Mouse (Mus musculus): ENCODE measurements around the gene Morc4.

Morc4 gene

DNA sequence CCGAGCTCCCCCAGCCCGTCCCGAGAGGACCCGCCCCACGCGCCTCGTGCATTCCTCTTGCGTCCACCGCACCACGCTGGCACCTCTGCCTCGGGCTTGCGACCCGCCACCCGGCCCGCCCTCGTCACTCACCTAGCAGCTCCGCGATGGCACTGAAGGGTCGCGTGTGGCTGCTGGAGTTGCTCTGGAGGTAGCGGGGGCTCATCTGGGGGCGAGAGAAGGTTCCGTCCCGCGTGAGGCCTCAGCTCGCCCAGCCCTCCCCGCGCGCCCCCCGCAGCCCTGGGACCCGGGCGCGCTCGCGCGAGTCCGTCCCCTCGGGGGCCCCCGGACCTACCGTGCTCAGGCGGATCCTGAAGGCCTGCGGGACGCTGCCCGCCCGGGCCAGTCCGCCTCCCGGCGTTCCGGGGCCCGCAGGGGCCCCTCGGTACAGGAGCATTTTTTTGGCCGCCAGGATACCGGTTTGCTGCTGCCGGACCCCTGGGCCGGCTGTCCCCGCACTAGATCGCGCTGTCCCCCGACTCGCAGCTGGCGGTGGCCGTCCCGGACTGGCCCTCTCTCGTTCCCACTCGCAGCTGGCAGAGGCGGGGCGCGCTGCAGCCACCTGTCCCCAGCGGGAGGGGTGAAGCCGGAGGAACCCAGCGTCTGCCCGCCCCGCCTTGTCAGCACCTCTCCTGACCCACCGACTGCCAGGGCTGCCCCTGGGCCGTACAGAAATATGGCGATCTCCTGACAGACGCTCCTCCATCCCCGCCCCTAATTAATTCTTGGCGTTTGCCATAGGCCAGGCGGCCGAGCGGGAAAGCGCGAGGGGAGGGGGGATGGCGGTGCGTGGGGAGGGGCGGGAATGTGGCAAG, at the start of gene Morc4:
Morc4 (minus strand) TSS at position 740 of the 854 bp plus-strand sequence.
- DNase-seq (ENCODE audit: low spot score in 2 of 2): peak; percentile 49 to 60

DNA sequence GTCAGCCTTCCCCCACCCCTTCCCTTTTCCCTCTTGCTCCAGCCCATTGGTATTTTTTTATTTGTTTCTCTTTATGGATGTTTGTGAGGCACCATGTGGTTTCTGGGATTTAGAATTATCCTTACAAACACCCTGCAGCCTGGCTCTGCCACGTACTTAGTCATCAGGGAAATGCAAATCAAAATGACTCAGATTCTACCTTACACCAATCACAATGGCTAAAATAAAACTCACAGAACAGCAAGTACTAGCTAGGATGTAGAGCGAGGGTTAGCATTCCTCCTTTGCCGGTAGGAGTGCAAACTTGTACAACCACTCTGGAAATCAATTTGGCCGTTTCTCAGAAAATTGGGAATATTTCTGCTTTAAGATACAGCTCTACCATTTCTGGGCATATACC, 49.1 kb upstream of the Morc4 start:
- DNase-seq (ENCODE audit: low spot score in 2 of 2): no peak

DNA sequence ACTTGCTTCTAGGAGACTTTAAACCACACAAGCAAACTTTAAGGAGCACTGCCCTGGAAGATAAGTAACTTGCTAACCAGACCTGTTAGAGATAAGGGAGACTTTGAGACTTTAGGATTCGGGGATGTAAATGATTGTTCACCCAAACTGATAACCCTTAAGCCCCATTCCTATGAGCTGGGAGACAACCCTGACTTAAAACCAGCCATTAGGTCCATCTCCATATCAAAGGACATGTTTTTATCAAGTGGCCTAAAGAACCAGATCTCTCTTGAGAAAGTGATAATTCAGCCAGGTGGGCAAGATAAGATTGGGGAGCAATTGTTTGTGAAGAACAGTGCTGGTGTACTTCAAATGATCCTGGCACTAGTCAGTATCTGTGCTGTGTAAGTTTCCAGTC, 19.9 kb upstream of the Morc4 start:
- no peak for DNase-seq (ENCODE audit: low spot score in 2 of 2)

DNA sequence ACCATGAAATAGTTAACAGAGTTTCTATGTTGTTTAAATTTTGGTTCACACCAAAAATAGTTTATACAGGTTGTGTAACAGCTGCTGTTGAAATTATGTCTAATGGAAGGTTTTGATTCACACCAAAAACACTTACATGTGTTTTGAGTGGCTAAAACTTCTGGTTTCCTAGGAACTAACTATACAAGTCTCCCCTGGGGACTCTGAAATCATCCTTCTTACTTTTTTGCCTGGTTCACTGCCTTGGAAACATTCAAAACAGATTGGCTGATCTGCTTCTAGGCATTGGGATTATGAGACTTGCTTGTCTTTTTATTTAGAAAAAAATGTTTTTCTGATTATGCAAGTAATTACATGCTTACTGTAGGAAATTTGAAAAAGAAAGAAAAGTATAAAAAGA, 11.7 kb upstream of the Morc4 start:
- no peak for DNase-seq (ENCODE audit: low spot score in 2 of 2)

DNA sequence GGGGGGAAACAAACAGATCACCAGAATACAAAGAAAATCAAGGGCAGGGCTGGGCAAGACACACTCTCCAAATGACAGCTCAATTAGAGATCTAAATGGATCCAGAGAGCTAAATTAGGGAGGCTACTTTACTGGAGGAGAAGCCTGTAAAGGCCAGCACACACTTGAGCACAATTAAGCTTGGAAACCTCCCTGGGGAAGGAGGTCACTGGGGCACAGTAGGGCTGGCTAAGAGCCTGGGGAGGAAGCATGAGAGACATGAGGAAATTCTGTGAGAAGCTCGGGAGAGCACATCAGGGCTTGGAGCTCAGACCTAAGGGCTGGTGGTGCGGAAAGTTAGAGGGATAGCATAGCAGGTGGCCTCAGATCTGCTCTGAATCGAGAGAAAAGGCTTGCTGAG, 6.5 kb upstream of the Morc4 start:
- no peak for DNase-seq (ENCODE audit: low spot score in 2 of 2)

DNA sequence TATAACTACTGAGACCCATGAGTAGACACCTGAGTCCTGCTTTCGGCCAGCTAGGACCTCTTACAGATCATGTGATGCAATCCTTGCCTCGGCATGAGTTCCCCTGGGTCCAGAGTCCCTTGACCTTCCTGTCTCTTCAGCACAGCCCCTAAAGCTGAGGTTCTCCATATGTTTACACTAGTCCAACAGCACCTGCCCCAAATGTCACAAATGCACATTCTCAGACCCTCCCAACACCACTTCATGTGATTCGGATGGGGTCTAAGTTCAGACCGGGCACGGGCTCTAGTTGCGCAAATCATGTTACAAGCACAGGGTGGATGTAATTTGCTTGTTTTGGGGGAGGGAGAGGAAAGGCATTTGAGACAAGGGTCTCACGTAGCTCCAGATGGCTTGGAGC, 5.6 kb upstream of the Morc4 start:
- no peak for DNase-seq (ENCODE audit: low spot score in 2 of 2)

DNA sequence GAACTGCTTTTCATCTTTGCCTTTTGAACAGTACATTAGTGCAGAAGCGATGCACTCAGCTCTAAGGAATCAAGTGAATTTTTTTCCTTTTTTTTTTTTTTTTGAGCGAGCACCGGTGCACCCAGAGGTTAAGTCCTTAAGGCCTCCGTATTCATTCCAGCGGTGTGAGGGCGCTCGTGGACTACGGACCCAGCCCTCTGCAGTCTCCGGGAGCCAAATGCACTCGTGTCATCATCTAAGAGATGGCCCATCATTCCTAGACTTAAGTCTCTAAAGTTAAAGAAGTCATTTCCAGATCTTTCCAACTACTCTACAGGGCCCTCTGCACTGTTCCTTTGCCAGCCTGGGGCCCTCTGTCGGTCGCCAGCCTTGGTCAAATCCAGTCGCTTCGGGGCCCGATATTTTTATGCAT, 1.2 kb downstream of the Morc4 start:
- peak; percentile 19 to 22 for DNase-seq (ENCODE audit: low spot score in 2 of 2)

DNA sequence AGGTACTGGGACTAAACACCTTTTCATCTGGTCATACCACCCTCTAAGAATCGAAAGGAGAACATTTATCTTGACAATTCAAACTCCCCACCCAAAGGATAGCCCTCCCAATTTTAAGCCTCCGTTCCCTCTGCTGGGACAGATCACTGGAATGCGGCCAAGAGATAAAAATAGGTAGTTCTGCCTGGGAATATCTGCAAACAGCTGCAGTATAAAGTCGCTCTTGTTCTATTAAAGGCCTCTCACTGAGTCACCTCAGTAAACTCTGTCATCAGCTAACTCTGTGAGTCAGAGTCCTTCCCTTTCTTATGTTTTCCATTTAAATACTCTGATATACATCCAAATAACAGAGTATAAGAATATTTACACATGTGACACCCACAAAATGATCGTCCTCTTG, 12.1 kb downstream of the Morc4 start:
- no peak for DNase-seq (ENCODE audit: low spot score in 2 of 2)

DNA sequence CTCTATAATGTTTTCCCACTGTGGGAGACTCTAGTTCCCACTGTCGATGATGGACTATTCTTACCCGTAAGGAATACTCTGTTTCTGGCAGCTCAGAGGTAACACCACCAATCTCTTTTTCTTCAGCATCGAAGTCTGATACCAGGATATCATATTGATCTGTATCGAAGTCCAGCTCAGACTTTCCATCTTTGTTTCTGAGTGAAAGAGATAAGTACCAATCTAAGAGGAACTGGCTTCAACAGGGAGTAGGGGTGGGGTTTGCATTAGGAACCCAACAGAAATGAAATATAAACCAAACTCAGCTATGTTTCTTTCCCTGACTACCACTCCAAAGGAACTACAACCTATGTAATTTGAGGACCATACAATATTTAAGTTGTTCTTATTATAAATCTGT, 16.7 kb downstream of the Morc4 start:
- no peak for DNase-seq (ENCODE audit: low spot score in 2 of 2)

DNA sequence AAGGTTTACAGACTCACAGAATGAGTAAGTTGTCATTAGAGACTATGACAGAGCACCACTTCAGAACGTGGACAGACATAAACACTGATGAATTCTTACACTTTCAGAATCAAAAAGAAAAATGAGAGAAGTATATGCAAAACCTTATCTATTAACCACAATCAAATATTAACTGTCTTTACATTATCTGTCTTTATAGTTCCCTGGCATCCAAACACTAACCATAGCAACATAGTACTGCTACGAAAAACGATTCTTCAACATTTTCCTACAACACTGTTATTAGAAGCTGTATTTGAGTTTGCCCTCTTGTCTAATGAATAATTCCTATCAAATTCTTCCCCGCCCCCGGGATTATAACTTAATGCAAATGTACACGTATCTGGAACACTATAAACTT, 30.4 kb downstream of the Morc4 start:
- DNase-seq (ENCODE audit: low spot score in 2 of 2): no peak

DNA sequence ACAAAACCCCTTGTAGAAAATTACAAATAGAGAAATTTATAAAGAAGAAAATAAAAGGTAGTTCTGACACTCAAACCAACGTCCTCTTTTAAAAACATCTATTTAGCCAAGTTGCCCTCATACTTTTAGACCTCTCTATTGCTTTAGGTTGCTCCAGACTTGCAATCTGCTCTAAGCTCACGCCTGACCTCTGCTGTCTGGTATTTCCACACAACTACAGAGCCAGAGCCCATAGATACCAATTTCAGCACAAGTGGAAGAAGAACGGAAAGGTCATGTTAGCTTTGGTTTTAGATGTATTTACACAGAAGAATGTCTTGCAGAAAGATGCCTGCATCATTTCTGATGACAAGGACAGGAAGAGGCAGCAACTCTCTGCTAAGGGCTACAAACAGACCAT, 32.4 kb downstream of the Morc4 start:
- DNase-seq (ENCODE audit: low spot score in 2 of 2): no peak

DNA sequence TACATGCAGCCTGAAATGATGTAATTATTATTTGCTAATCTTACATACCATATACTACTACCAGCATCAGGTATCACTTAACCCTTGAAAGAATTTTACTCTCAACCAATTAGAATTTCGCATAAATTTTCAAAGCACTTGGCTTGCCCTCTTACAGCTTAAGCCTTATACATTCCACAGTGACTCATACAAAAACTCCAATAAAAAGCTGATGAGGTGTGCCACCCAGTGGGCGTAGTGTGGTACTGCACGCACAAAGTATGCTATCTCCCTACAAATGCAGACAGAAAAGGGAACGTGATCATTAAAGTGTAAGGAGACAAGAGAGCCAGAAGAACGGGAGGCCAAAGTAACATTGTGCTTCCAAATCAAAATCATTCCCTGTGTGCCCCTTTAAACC, 39.0 kb downstream of the Morc4 start:
- peak; percentile 57 to 64 for DNase-seq (ENCODE audit: low spot score in 2 of 2)

DNA sequence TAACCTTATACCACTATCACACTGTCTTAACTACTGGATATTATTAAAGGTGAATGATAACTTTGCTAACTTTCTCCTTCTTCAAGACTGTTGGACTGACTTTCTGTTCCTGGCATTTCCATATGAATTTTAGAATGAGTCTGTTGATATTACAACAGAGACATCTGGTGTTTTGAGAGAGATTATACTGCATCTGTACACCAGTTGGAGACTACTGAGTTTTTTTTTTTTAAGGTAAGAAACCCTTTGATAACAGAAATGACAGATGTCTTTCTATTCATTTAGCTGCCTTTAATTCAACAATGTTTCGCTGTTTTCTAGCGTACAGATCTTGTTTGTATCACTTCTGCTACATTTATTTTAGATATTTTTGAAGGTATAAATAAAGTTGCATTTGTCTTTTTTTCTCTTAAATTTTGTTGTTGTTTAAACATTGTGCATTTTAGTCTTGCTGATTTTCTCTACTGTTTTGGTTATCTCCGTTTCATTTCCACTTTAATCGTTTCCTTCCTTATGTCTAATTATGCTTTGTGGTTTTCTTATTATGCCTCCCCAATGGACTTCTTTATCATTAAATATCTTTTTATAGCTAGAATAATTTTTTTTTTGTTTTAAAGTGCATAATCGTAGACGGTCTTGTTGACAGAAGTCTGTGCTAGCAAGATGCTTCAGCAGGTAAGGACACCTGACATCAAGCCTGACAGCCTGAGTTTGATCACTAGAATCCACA, 42.9 kb downstream of the Morc4 start:
- no peak for DNase-seq (ENCODE audit: low spot score in 2 of 2)

DNA sequence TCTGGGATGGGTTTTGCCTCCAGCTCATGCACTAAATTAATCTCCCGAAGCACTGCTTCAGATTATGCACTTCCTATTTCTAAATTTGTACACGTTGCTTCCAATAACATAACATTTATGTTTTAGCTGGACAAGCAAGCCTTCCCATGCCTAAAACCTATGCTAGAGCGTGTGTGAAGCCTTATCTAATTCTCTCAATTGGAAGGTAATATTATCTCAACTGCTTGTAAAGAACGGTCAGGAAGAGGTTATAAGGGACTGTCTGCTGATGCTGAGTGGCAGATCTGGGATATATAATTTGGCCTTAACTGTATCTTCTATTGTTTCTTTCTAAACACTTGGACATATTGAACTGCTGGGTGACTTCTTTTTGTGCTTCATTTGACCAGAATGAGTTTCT, 44.6 kb downstream of the Morc4 start:
- DNase-seq (ENCODE audit: low spot score in 2 of 2): no peak

DNA sequence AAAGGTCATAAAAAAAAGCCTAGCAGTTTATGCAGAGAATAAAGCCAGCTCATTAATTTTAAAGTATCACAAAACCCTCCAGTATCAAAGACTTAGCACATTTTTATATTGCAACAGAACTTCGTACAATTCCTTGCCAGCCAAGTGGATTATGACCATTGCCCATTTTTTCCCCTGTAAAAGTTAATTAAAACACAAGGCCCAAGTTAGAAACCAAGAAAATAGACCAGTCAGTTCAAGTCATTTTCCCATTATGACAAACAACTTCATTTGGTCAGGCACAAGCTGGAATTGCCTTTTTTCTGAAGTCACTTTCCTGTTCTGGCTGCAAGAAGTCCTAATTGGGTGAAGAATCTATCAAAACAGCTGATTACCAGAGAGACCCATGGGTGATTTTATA, 46.1 kb downstream of the Morc4 start:
- no peak for DNase-seq (ENCODE audit: low spot score in 2 of 2)

DNA sequence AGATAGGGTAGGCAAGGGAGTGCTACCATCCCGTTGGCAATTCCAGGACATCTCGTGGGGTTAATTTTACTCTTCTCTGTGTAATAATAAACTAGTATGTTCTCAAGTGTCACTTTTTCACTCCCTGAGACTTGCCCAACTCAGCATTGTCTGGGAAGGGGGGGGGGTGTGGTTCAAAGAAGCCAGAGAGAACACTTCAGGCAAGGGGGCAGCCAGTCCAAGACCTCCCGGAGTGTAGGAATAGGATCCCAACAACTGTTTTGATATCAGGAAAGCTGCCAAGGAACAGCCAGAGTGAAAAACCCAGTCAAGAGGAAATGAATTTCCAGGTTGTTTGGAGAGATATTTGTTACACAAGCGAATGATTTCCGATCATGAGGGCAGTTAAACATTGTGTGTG, 56.3 kb downstream of the Morc4 start:
- DNase-seq (ENCODE audit: low spot score in 2 of 2): no peak

DNA sequence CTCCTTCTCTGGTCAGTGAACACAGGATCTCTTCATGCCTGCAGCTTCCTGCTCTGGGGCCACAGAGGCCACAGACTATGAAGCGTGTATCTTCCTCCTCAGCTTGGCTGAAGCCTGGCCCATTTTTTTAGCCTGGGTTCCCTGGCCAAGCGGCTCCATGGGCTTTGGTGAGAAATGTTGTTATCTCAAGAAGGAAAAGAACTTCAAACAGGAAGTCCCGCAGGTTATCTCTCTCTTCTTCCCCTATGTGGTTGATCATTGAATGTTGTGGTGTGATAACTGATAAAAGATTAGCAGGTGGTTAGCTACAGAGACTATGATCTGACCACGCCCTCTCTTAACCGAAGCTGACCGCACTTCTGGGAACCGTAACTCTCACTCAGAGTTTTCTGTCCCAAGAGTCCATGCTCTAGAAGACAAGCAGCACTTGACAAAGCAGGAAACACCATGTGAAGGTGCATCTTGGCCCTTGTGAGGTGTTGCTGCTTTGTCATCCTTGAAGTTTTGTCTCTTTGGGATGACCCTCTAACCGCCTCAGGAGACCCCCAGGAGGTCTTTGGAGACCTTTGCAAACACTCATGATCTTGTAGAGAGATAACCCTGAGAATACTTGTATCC, 57.4 kb downstream of the Morc4 start:
- DNase-seq (ENCODE audit: low spot score in 2 of 2): no peak

DNA sequence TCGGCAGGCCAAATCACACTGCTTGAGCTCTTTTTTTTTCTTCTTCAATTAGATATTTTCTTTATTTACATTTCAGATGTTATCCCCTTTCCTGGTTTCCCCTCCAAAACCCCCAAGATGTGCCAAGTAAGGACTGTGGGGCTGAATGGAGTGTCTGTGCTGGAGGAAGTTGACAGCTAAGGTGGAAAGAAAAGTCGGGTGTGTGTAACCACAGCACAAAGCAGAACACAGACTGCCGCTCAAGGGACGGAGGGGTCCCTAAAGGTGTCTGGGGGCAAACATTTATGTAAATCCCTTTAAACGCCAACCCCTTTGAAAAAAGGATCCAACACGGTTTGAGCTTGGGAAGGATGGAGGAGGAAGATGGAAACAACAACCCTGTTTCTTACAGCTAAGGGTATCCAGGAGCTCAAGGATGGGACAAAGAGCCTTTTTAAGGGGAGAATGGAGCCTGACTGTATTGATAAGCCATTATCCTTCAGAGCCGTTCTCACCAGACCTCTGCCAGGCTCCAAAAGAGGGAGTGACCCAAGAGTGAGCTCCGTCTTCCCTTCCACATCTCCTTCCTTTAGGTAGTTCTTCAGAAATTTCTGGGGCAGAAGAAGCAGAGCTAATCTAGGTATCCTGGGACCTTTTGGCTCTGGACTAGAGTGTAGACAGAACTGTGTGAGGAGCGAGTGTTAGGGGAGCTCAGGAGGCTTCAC, 58.0 kb downstream of the Morc4 start:
- no peak for DNase-seq (ENCODE audit: low spot score in 2 of 2)

DNA sequence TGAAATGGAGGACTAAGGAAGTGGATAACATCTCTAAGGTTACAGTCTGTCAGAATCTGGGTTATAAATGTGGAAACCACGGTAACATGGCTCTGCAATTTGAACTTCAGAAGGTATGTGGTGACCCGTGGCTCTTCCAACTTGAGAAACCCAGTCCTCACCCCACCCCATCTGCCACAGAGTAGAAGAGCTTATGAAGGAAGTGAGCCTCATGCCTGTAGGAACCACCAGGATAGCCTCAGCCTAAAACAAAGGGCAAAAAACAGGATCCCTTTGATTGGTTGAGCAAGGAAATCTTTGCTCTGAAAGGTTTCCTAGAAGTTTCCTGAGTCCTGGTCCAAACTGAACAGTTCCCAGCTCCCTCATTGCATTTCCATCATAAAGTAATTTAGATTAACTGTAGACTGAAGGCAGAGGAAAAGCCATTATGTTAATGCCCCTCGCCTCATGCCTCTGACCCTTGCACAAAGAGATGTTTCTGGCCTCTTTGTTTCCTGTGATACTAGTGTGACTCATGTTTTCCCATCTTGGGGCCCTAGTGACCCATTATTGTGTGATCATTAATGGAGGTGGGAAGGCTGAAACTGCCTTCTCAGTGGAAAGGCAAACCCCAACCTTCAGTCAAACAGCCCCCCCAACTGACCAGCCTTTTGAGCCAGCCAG, 58.7 kb downstream of the Morc4 start:
- no peak for DNase-seq (ENCODE audit: low spot score in 2 of 2)

DNA sequence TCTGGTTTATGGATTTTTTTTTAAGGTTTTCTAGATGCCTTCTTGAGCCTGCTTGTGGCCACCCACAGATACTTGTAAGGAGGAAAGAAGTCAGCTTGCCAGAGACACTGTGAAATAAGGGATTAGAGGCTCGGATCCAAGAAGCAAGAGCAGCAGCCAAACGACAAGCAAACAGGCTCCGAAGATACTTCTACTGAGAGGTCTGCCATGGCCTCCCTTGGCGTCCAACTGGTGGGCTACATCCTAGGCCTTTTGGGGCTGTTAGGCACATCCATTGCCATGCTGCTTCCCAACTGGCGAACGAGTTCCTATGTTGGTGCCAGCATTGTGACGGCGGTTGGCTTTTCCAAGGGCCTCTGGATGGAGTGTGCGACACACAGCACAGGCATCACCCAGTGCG, 63.0 kb downstream of the Morc4 start:
- peak; percentile 20 to 25 for DNase-seq (ENCODE audit: low spot score in 2 of 2)

DNA sequence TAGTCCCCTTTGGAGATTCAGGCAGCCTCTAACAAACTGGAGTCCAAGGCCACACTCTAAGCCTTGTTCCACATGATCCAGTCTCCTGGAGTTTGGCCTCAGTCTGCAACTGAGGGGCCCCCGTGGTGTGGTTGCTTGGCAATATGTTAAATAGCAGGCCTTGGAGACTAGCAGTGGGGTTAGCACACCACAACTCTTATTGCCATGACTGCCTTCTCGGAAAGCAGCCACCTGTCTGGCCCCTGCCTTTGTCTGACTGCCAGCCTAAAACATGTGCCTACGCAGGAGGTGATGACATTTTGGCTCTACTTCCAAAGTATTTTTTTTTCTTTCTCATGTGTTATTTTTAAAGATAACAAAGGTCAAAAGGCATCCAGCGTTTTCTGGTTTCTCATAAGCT, 63.4 kb downstream of the Morc4 start:
- DNase-seq (ENCODE audit: low spot score in 2 of 2): peak; percentile 30

DNA sequence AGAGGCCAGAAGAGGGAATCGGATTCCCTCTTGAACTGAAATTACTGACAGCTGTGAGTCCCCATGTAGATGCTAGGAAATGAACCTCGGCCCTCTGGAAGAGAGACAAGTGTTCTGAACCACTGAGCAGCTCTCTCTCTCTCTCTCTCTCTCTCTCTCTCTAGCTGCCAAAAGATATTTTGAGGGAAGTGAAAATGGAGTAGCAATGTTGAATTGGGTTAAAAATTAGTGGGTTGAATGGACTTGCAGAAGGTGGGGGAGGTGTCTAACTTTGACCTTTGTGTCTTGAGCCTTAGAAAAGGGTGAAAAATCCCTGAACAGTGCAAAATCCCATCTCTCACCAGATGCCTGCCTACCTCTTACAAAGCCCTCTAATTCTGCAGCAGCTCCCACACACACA, 64.1 kb downstream of the Morc4 start:
- no peak for DNase-seq (ENCODE audit: low spot score in 2 of 2)
